Mouse (Mus musculus) olfactory bulb, adult 2 months (tissue): ENCODE measurements around the gene Kcnk1.

Experiments
- CTCF ChIP-seq: fragments of 200-500 bp; IDR thresholded peaks from 2 replicates; pipeline ENCODE4 v1.5.1; 2012; ENCODE audit warnings: low read depth, mild to moderate bottlenecking, low read length, moderate library complexity; ENCODE audit not compliant: insufficient read depth
- POLR2A ChIP-seq: fragments of 200-500 bp; IDR thresholded peaks from 2 replicates; pipeline ENCODE4 v1.6.1; 2012; ENCODE audit warnings: mild to moderate bottlenecking, low read depth, low read length, moderate library complexity; ENCODE audit not compliant: insufficient read depth

DNA sequence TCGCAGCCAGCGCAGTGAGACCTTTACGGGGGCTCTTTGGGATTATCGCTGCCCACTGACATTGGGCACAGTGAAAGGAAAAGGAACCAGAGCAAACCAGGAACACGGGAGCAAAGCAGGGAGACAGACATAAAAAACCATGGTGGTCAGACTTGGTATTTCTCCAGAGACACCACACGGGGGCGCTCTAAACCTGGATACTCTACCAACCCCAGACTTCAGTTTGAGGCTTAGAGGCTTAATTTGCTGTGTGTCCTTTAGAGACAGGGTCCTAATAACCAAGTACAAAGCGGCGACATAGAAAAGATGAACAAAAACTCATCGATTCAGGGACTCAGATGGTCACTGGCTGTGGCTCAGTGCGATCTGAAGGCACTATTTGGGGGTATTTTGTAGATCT is 39.3 kb upstream of the Kcnk1 start:
- TF ChIP-seq CTCF (no peak), POLR2A (no peak)
